Mouse (Mus musculus): ENCODE results near the gene Gsk3a. TPM values are rescaled to one million over a fixed set of nuclear protein-coding genes. Genes with fewer than 3 reads are reported as not detected.

Gsk3a gene
- polyA plus RNA-seq, 1 experiment from 2014 or later = 14.3 TPM

- H3K36me3 ChIP-seq (ENCODE audit: control insufficient read depth, insufficient read depth, low read length) = peaks cover 29% of the 10 kb centered on the region; the same call in 1 of the 2 replicates
- no peak for ATAC-seq (ENCODE audit: low read depth)
- WGBS = 60% methylated on average over 3 of the region's 3 CpGs
- no peak overlapping the region for H3K4me3 ChIP-seq (ENCODE audit: low read depth, low read length)
- H3K27ac ChIP-seq (replicated peaks; ENCODE audit: low read depth, low read length) = no peak overlapping the region
- H3K27me3 ChIP-seq (replicated peaks; ENCODE audit: control insufficient read depth, insufficient read depth, low read length) = no peaks in the 10 kb centered on the region
- H3K4me2 ChIP-seq (ENCODE audit: low read depth, low read length) = no peak overlapping the region
- no peaks in the 10 kb centered on the region for H3K4me1 ChIP-seq (ENCODE audit: control insufficient read depth, insufficient read depth, low read length)
- H3K9me3 ChIP-seq (ENCODE audit: control insufficient read depth, low read length) = no peaks in the 10 kb centered on the region
- DNase-seq (ENCODE audit: low spot score) = peak; percentile 9
- no peak overlapping the region for H3K9ac ChIP-seq (ENCODE audit: low read depth, low read length)
Measured at GRCm38 (mm10) chr7:25209161-25209622, 28.5 kb downstream of the Gsk3a start.

GRCm38 (mm10) chr7:25206094-25206830 lies 31.4 kb downstream of the Gsk3a start:
- no peak for ATAC-seq (ENCODE audit: low read depth)
- WGBS = 87% methylated on average over 16 of the region's 16 CpGs
- Histone ChIP-seq H3K27me3 (replicated peaks; ENCODE audit: control insufficient read depth, insufficient read depth, low read length) (no peaks in the 10 kb centered on the region), H3K9me3 (ENCODE audit: control insufficient read depth, low read length) (no peaks in the 10 kb centered on the region), H3K9ac (ENCODE audit: low read depth, low read length) (no peak overlapping the region), H3K4me1 (ENCODE audit: control insufficient read depth, insufficient read depth, low read length) (no peaks in the 10 kb centered on the region), H3K36me3 (ENCODE audit: control insufficient read depth, insufficient read depth, low read length) (peaks cover 51% of the 10 kb centered on the region; the same call in 1 of the 2 replicates), H3K4me2 (ENCODE audit: low read depth, low read length) (no peak overlapping the region), H3K27ac (replicated peaks; ENCODE audit: low read depth, low read length) (no peak overlapping the region), H3K4me3 (ENCODE audit: low read depth, low read length) (no peak overlapping the region)
- no peak for DNase-seq (ENCODE audit: low spot score)

- no peak overlapping the region for H3K27ac ChIP-seq (replicated peaks; ENCODE audit: low read depth, low read length)
- no peaks in the 10 kb centered on the region for H3K9me3 ChIP-seq (ENCODE audit: control insufficient read depth, low read length)
- no peak overlapping the region for H3K9ac ChIP-seq (ENCODE audit: low read depth, low read length)
- H3K36me3 ChIP-seq (ENCODE audit: control insufficient read depth, insufficient read depth, low read length) = peaks cover 49% of the 10 kb centered on the region; the same call in 1 of the 2 replicates
- H3K27me3 ChIP-seq (replicated peaks; ENCODE audit: control insufficient read depth, insufficient read depth, low read length) = no peaks in the 10 kb centered on the region
- H3K4me2 ChIP-seq (ENCODE audit: low read depth, low read length) = no peak overlapping the region
- ATAC-seq (ENCODE audit: low read depth) (no peak), DNase-seq (ENCODE audit: low spot score) (no peak)
- no peak overlapping the region for H3K4me3 ChIP-seq (ENCODE audit: low read depth, low read length)
- 75% methylated on average over 13 of the region's 16 CpGs for WGBS
- no peaks in the 10 kb centered on the region for H3K4me1 ChIP-seq (ENCODE audit: control insufficient read depth, insufficient read depth, low read length)
Measured at GRCm38 (mm10) chr7:25205355-25206093, 32.1 kb downstream of the Gsk3a start.

- Histone ChIP-seq H3K4me1 (ENCODE audit: control insufficient read depth, insufficient read depth, low read length) (no peaks in the 10 kb centered on the region), H3K36me3 (ENCODE audit: control insufficient read depth, insufficient read depth, low read length) (peaks cover 31% of the 10 kb centered on the region; the same call in 1 of the 2 replicates), H3K4me2 (ENCODE audit: low read depth, low read length) (no peak overlapping the region), H3K4me3 (ENCODE audit: low read depth, low read length) (no peak overlapping the region), H3K27ac (replicated peaks; ENCODE audit: low read depth, low read length) (no peak overlapping the region), H3K27me3 (replicated peaks; ENCODE audit: control insufficient read depth, insufficient read depth, low read length) (no peaks in the 10 kb centered on the region), H3K9me3 (ENCODE audit: control insufficient read depth, low read length) (no peaks in the 10 kb centered on the region), H3K9ac (ENCODE audit: low read depth, low read length) (no peak overlapping the region)
- 96% methylated on average over 14 of the region's 20 CpGs for WGBS
- DNase-seq (ENCODE audit: low spot score) (no peak), ATAC-seq (ENCODE audit: low read depth) (no peak)
Measured at GRCm38 (mm10) chr7:25203624-25204023, 34.0 kb downstream of the Gsk3a start.

GRCm38 (mm10) chr7:25197384-25198018 lies 40.1 kb downstream of the Gsk3a start:
- H3K27me3 ChIP-seq (replicated peaks; ENCODE audit: control insufficient read depth, insufficient read depth, low read length) = no peaks in the 10 kb centered on the region
- H3K36me3 ChIP-seq (ENCODE audit: control insufficient read depth, insufficient read depth, low read length) = peaks cover 7% of the 10 kb centered on the region; the same call in 1 of the 2 replicates
- H3K4me2 ChIP-seq (ENCODE audit: low read depth, low read length) = no peak overlapping the region
- H3K9ac ChIP-seq (ENCODE audit: low read depth, low read length) = no peak overlapping the region
- ATAC-seq (ENCODE audit: low read depth) = peak; percentile 65
- H3K4me1 ChIP-seq (ENCODE audit: control insufficient read depth, insufficient read depth, low read length) = no peaks in the 10 kb centered on the region
- 64% methylated on average over 10 of the region's 10 CpGs for WGBS
- no peak overlapping the region for H3K27ac ChIP-seq (replicated peaks; ENCODE audit: low read depth, low read length)
- no peak overlapping the region for H3K4me3 ChIP-seq (ENCODE audit: low read depth, low read length)
- peak; percentile 55 for DNase-seq (ENCODE audit: low spot score)
- no peaks in the 10 kb centered on the region for H3K9me3 ChIP-seq (ENCODE audit: control insufficient read depth, low read length)

GRCm38 (mm10) chr7:25196107-25196506 lies 41.5 kb downstream of the Gsk3a start:
- H3K9me3 ChIP-seq (ENCODE audit: control insufficient read depth, low read length) = no peaks in the 10 kb centered on the region
- H3K9ac ChIP-seq (ENCODE audit: low read depth, low read length) = no peak overlapping the region
- H3K4me1 ChIP-seq (ENCODE audit: control insufficient read depth, insufficient read depth, low read length) = no peaks in the 10 kb centered on the region
- no peak overlapping the region for H3K4me3 ChIP-seq (ENCODE audit: low read depth, low read length)
- WGBS = 81% methylated on average over 9 of the region's 9 CpGs
- no peaks in the 10 kb centered on the region for H3K27me3 ChIP-seq (replicated peaks; ENCODE audit: control insufficient read depth, insufficient read depth, low read length)
- H3K27ac ChIP-seq (replicated peaks; ENCODE audit: low read depth, low read length) = no peak overlapping the region
- DNase-seq (ENCODE audit: low spot score) (no peak), ATAC-seq (ENCODE audit: low read depth) (no peak)
- no peak overlapping the region for H3K4me2 ChIP-seq (ENCODE audit: low read depth, low read length)
- H3K36me3 ChIP-seq (ENCODE audit: control insufficient read depth, insufficient read depth, low read length) = no peaks in the 10 kb centered on the region

GRCm38 (mm10) chr7:25195148-25195547 lies 42.5 kb downstream of the Gsk3a start:
- WGBS = 74% methylated on average over 3 of the region's 3 CpGs
- H3K4me1 ChIP-seq (ENCODE audit: control insufficient read depth, insufficient read depth, low read length) = no peaks in the 10 kb centered on the region

GRCm38 (mm10) chr7:25192110-25192509 lies 45.5 kb downstream of the Gsk3a start:
- no peaks in the 10 kb centered on the region for H3K9me3 ChIP-seq (ENCODE audit: control insufficient read depth, low read length)
- 73% methylated on average over 8 of the region's 8 CpGs for WGBS
- no peak overlapping the region for H3K27ac ChIP-seq (replicated peaks; ENCODE audit: low read depth, low read length)
- H3K4me2 ChIP-seq (ENCODE audit: low read depth, low read length) = no peak overlapping the region
- no peak overlapping the region for H3K4me3 ChIP-seq (ENCODE audit: low read depth, low read length)
- no peak overlapping the region for H3K9ac ChIP-seq (ENCODE audit: low read depth, low read length)
- DNase-seq (ENCODE audit: low spot score) = no peak
- no peaks in the 10 kb centered on the region for H3K36me3 ChIP-seq (ENCODE audit: control insufficient read depth, insufficient read depth, low read length)
- ATAC-seq (ENCODE audit: low read depth) = no peak
- no peaks in the 10 kb centered on the region for H3K4me1 ChIP-seq (ENCODE audit: control insufficient read depth, insufficient read depth, low read length)
- H3K27me3 ChIP-seq (replicated peaks; ENCODE audit: control insufficient read depth, insufficient read depth, low read length) = no peaks in the 10 kb centered on the region

More at GRCm38 (mm10) chr7:25195148-25195547, 42.5 kb downstream of the Gsk3a start:
- no peak overlapping the region for H3K4me3 ChIP-seq (ENCODE audit: low read depth, low read length)
- H3K9me3 ChIP-seq (ENCODE audit: control insufficient read depth, low read length) = no peaks in the 10 kb centered on the region
- no peaks in the 10 kb centered on the region for H3K27me3 ChIP-seq (replicated peaks; ENCODE audit: control insufficient read depth, insufficient read depth, low read length)
- no peak overlapping the region for H3K4me2 ChIP-seq (ENCODE audit: low read depth, low read length)
- H3K27ac ChIP-seq (replicated peaks; ENCODE audit: low read depth, low read length) = no peak overlapping the region
- no peak for ATAC-seq (ENCODE audit: low read depth)
- H3K9ac ChIP-seq (ENCODE audit: low read depth, low read length) = no peak overlapping the region
- no peak for DNase-seq (ENCODE audit: low spot score)
- no peaks in the 10 kb centered on the region for H3K36me3 ChIP-seq (ENCODE audit: control insufficient read depth, insufficient read depth, low read length)

Data from embryonic facial prominence, embryonic 14.5 days (tissue).